Mouse (Mus musculus): Measurements from ENCODE around the gene Zic4.

The Zic4 gene

DNA sequence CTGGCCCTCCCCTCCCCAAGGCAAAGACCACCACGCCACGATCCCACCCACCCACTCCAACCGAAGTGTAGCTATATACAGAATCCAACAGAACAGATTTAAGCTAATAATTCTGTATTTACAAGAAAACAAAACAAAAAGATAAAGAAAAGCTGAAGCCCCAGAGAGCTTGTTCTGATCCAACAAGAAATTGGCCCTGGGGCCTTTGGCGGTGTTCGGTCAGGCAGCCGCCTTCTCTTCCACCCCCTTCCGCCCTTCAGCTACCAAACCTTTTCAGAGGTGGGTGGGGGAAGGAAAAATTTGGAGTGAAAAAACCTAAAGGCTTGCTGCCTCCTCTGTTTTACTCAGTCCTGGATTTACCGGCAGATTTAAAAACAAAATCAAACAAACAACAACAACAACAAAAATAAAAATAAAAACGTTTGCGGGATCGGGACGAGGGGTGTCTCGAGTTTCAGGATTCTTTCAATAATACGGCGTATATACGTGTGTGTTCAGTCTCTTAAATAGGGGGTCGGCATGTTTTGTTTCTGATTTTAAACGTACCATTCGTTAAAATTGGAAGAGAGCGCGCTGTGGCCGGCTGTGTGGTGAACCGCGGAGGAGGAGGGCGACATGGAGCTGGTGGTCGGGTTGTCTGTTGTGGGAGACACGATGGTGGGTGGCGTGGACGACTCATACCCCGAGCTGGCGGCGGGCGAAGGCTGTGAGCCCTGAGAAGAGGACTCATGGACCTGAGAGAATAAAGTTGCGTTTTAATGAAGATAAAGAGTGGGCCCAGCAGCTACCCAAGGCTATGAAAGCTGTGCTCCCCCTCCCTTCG lies 969 bp upstream of the Zic4 start:
- in situ Hi-C loops (cut with MboI, MseI), result loop anchor here in 1 of 2 experiments (25.0 kb wide), 1 partner anchor 1474 kb away; no protein-coding TSS in a partner anchor

- in situ Hi-C loops (cut with MboI, MseI), result loop anchor here in 1 of 2 experiments (25.0 kb wide), 1 partner anchor 1476 kb away; no protein-coding TSS in a partner anchor
Measured at GRCm38 (mm10) chr9:91363011-91363730, 958 bp downstream of the Zic4 start.

GRCm38 (mm10) chr9:91363814-91364126 lies 1.6 kb downstream of the Zic4 start:
- in situ Hi-C loops (cut with MboI, MseI), result loop anchor here in 1 of 2 experiments (25.0 kb wide), 1 partner anchor 1476 kb away; no protein-coding TSS in a partner anchor

- in situ Hi-C loops (cut with MboI, MseI), result loop anchor here in 1 of 2 experiments (25.0 kb wide), 1 partner anchor 1477 kb away; no protein-coding TSS in a partner anchor
Measured at GRCm38 (mm10) chr9:91364127-91364970, 2.1 kb downstream of the Zic4 start.

GRCm38 (mm10) chr9:91364971-91365501 lies 2.8 kb downstream of the Zic4 start:
- in situ Hi-C loops (cut with MboI, MseI), result loop anchor here in 1 of 2 experiments (25.0 kb wide), 1 partner anchor 1478 kb away; no protein-coding TSS in a partner anchor

DNA sequence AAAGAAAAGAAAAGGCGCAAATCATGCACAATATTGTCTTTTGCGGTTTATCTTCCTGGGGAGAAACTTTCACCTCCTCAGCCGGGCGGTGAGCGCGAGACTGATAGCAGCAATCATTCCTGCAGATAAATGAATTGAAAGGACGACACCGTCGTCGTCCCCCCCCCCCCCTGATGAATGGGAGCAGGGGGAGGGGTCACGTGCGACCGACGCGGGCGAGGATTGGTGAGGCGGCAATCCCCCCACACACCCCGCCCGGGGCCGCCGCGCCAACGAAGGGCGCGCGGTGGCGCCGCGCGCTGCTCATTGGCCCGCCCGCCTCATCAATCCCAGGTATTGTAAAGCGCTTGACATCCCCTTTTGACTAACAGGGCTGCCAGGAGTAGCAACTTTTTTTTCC lies 3.5 kb downstream of the Zic4 start, which contains the start of gene Zic1:
Zic1 (minus strand) TSS at position 147 of the 400 bp plus-strand sequence.
- in situ Hi-C loops (cut with MboI, MseI), result loop anchor here in 1 of 2 experiments (25.0 kb wide), 1 partner anchor 1478 kb away; no protein-coding TSS in a partner anchor

- in situ Hi-C loops (cut with MboI, MseI), result loop anchor here in 1 of 2 experiments (25.0 kb wide), 1 partner anchor 1479 kb away; no protein-coding TSS in a partner anchor
Measured at GRCm38 (mm10) chr9:91366226-91366998, 4.2 kb downstream of the Zic4 start.

GRCm38 (mm10) chr9:91366999-91367811 lies 5.0 kb downstream of the Zic4 start:
- in situ Hi-C loops (cut with MboI, MseI), result loop anchor here in 1 of 2 experiments (25.0 kb wide), 1 partner anchor 1480 kb away; no protein-coding TSS in a partner anchor

- in situ Hi-C loops (cut with MboI, MseI), result loop anchor here in 1 of 2 experiments (25.0 kb wide), 1 partner anchor 1481 kb away; no protein-coding TSS in a partner anchor
Measured at GRCm38 (mm10) chr9:91368150-91368549, 5.9 kb downstream of the Zic4 start.

DNA sequence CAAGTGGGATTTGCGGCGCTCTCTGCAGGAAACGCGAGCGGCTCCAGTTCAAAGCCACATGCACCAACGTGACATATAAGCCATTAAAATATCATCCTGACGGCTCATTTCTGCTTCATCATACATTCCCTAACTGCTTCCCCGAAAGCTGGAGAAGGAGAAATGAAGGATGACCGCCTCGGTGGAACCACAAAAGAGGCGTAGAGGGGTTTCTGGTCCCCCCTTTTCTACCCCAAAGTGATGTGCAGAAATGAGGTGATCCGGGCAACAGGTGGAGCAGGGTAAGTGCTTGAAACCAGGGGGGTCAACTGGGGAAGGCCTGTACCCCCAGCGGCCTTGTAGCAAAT lies 6.7 kb downstream of the Zic4 start:
- in situ Hi-C loops (cut with MboI, MseI), result loop anchor here in 1 of 2 experiments (25.0 kb wide), 1 partner anchor 1482 kb away; no protein-coding TSS in a partner anchor

DNA sequence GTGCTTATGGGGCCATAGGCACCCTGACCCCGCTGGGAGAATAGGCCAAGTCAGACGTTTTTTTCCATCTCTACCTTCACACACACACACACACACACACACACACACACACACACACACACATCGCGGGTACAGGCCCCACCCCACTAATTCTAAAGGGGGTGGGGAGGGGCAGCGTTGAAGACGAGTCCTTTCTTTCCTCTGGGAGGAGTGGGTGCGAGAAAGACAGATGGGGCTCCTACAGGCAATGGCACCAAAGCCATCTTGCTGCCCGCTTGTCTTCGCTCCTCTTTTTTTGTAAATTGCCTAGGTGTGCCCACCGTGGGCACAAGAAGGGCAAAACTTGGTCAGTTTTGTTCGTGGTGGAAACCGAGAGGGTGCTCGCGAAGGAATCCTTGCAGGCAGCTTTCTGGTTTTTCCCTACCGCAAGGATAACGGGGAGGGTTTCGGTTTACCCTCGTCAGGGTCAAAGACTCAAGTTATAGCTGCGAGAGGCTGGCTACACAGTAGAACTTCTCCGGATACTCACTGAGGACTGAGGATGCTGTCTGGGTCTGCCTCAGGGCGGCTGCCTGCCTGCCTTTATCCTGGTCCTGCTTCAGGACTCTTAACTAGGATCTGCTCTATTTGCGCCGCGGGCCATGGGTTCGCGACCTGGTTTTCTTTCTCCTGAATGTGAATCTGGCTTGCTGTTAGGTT lies 7.2 kb downstream of the Zic4 start:
- in situ Hi-C loops (cut with MboI, MseI), result loop anchor here in 1 of 2 experiments (25.0 kb wide), 1 partner anchor 1482 kb away; no protein-coding TSS in a partner anchor

DNA sequence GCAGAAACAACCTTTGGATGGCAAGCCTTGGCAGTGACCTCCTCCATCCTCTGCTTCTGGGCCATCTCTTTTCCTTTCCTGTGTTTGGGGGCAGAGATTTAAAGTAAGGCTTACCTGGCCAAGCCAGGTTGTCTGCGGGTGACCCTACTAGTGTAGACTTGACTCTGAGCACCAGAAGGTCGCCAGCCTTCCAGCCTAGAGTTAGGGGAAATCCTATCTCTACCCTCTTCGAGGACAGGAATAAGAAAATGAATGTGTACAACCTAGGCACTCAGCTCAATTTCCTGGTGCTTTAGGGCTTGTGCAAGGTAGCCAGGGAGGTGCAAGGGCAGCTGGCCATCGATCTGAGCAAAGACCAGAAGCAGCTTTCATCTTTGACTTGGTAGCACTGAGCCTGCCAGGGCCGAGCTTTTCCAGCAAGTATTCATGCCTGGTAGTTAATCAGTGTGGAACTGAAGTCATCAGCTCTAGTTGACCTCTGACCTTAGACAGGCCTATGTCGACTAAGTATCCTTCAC lies 8.0 kb downstream of the Zic4 start:
- in situ Hi-C loops (cut with MboI, MseI), result loop anchor here in 1 of 2 experiments (10.0 to 25.0 kb wide), 2 partner anchors 1175 to 1483 kb away; no protein-coding TSS in a partner anchor

DNA sequence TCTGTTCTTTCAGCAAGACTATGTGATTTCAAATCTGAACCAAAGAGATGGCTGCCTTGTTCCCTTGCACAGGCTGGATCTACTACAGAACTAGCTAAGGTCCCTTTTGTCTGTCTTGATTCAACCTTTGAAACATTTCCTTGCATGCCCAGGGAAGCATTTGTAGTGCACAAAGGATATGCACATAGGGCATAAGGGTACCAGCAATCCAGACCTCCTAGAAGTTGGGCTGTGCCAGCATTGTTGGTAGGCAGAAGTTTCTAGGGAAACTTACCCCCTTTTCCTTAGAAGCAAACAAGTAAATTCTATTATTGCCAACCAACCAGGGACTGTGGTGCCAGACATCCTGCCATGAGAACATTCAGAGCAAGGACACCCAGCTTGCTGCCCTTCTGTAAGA lies 8.8 kb downstream of the Zic4 start:
- in situ Hi-C loops (cut with MboI, MseI), result loop anchor here in 1 of 2 experiments (10.0 to 25.0 kb wide), 2 partner anchors 1176 to 1484 kb away; no protein-coding TSS in a partner anchor

DNA sequence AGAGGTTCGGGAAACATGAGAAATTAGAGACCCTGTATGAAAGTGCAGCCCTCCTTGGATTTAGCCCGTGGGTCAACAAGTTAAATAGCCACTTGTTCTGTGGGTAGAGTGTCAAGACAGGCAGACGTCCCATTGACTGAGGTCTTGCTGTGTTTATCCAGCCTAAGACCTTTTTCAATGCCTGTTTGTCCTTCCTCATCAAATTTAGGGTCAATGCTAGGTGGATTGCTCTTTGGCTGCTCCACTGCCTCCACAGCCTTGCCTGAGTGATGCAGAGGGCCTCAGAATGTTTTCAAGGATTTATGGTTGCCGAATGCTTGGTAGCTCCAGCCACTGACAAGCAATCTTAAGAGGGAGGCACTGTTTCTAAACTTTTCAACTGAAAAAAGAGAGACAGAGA lies 9.4 kb downstream of the Zic4 start:
- in situ Hi-C loops (cut with MboI, MseI), result loop anchor here in 1 of 2 experiments (10.0 to 25.0 kb wide), 2 partner anchors 1177 to 1484 kb away; no protein-coding TSS in a partner anchor

GRCm38 (mm10) chr9:91373811-91374575 lies 11.8 kb downstream of the Zic4 start:
- in situ Hi-C loops (cut with MboI, MseI), result loop anchor here in 1 of 2 experiments (10.0 to 25.0 kb wide), 2 partner anchors 1179 to 1487 kb away; no protein-coding TSS in a partner anchor

DNA sequence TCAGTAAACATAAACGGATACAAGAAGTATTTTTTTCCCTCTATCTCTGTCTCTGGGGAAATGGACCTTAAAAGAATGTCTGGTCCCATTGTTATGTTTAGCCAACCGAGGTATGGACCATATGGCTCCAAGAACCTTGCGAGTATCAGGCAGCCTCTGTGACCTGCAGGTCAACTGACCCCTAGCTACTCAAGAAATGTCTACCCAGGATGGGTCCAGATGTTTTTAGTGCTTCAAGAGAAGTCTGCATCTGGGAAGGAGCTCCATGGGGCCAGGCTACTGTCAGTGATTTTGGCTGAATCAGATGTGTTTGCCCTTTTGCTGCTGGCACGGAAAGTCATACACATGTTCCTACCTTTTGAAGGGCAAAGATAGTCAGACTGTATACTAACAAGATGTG lies 12.5 kb downstream of the Zic4 start:
- in situ Hi-C loops (cut with MboI, MseI), result loop anchor here in 1 of 2 experiments (10.0 to 25.0 kb wide), 2 partner anchors 1180 to 1487 kb away; no protein-coding TSS in a partner anchor
